8 mouse cellular contexts compared by ENCODE assay signal in genomic region chr7:4899649-4900522, GRCm38 (mm10). TPM values are rescaled to one million over a fixed set of nuclear protein-coding genes. Genes with fewer than 3 reads are reported as not detected.
A peak's percentile ranks its signal among the peaks of the same experiment; 100 is the strongest.
DNase-seq lines count a peak whose midpoint lies in the region; ATAC-seq and TF ChIP-seq lines count a peak whose summit lies in the region.

No protein-coding gene starts in this region.

- no peaks in the 10 kb centered on the region for H3K36me3 ChIP-seq in embryonic facial prominence, embryonic 10.5 days (replicated peaks)
- H3K36me3 ChIP-seq in heart, embryonic 15.5 days: no peaks in the 10 kb centered on the region
- H3K36me3 ChIP-seq in liver, adult 2 months (ENCODE audit: control insufficient read depth, insufficient read depth, low read length): no peaks in the 10 kb centered on the region
- no peaks in the 10 kb centered on the region for H3K36me3 ChIP-seq in neural tube, embryonic 12.5 days

- peak overlapping the region; percentile 47 for H3K4me3 ChIP-seq in embryonic facial prominence, embryonic 10.5 days
- H3K4me3 ChIP-seq in heart, embryonic 15.5 days: peak overlapping the region; percentile 43
- H3K4me3 ChIP-seq in liver, adult 2 months (ENCODE audit: insufficient read depth, low read depth, low read length): peak overlapping the region; percentile 37
- peak overlapping the region; percentile 18 for H3K4me3 ChIP-seq in neural tube, embryonic 12.5 days

- peak; percentile 64 for ATAC-seq in heart, embryonic 15.5 days (replicated peaks; ENCODE audit: insufficient number of reproducible peaks, insufficient read depth, low FRiP score, low read depth)
- ATAC-seq in neural tube, embryonic 12.5 days (ENCODE audit: low FRiP score, low read depth): peak; percentile 56

- H3K27ac ChIP-seq in embryonic facial prominence, embryonic 10.5 days (replicated peaks): peak overlapping the region; percentile 24; the same call in 1 of the 2 replicates
- H3K27ac ChIP-seq in heart, embryonic 15.5 days: peak overlapping the region; percentile 79
- no peak overlapping the region; the same call in 1 of the 2 replicates for H3K27ac ChIP-seq in liver, adult 2 months (replicated peaks; ENCODE audit: insufficient read depth, low read depth, low read length)
- H3K27ac ChIP-seq in neural tube, embryonic 12.5 days: no peak overlapping the region

- H3K9ac ChIP-seq in heart, embryonic 15.5 days: peak overlapping the region; percentile 37
- peak overlapping the region; percentile 51 for H3K9ac ChIP-seq in liver, adult 2 months (ENCODE audit: low read depth, low read length)
- H3K9ac ChIP-seq in neural tube, embryonic 12.5 days: peak overlapping the region; percentile 29; the same call in 1 of the 2 replicates

- H3K4me1 ChIP-seq in embryonic facial prominence, embryonic 10.5 days: peaks cover 22% of the 10 kb centered on the region
- peaks cover 13% of the 10 kb centered on the region for H3K4me1 ChIP-seq in heart, embryonic 15.5 days (replicated peaks)
- 0 out of 2 replicates have a peak, but pooled peaks cover 4% of the 10 kb centered on the region for H3K4me1 ChIP-seq in liver, adult 2 months (ENCODE audit: control insufficient read depth, insufficient read depth, low read length)
- peaks cover 4% of the 10 kb centered on the region; the same call in 1 of the 2 replicates for H3K4me1 ChIP-seq in neural tube, embryonic 12.5 days

- WGBS in embryonic facial prominence, embryonic 10.5 days: 8% methylated on average over 19 of the region's 19 CpGs
- WGBS in heart, embryonic 15.5 days: 4% methylated on average over 19 of the region's 19 CpGs
- WGBS in liver, adult 2 months: 6% methylated on average over 19 of the region's 19 CpGs
- 11% methylated on average over 19 of the region's 19 CpGs for WGBS in neural tube, embryonic 12.5 days

- H3K9me3 ChIP-seq in embryonic facial prominence, embryonic 10.5 days: peaks cover 6% of the 10 kb centered on the region
- no peaks in the 10 kb centered on the region for H3K9me3 ChIP-seq in heart, embryonic 15.5 days (replicated peaks)
- peaks cover 4% of the 10 kb centered on the region; the same call in 1 of the 2 replicates for H3K9me3 ChIP-seq in neural tube, embryonic 12.5 days

- no peak for TF ChIP-seq CTCF in liver, adult 2 months (IDR thresholded peaks at IDR 0.05; ENCODE audit: low read depth, low read length)

- peaks cover 32% of the 10 kb centered on the region for H3K27me3 ChIP-seq in embryonic facial prominence, embryonic 10.5 days (replicated peaks; ENCODE audit: low read depth, poor library complexity, severe bottlenecking)
- no peaks in the 10 kb centered on the region for H3K27me3 ChIP-seq in heart, embryonic 15.5 days
- H3K27me3 ChIP-seq in liver, adult 2 months (ENCODE audit: control insufficient read depth, insufficient read depth, low read length): no peaks in the 10 kb centered on the region
- H3K27me3 ChIP-seq in neural tube, embryonic 12.5 days (replicated peaks): peaks cover 7% of the 10 kb centered on the region; the same call in 1 of the 2 replicates

- intact Hi-C loops in left cerebral cortex, postnatal 4 days (cut with DNase I): no loop called here
- intact Hi-C loops in left cerebral cortex, postnatal 36 days (cut with DNase I): loop anchor here (5.0 kb wide), 1 partner anchor 58 kb away; the partner anchor contains the start of gene Shisa7

- H3K79me2 ChIP-seq in liver, adult 2 months (ENCODE audit: control insufficient read depth, insufficient read depth, low read length): no peaks in the 10 kb centered on the region

- H3K4me2 ChIP-seq in heart, embryonic 15.5 days: peak overlapping the region; percentile 69
- H3K4me2 ChIP-seq in neural tube, embryonic 12.5 days (replicated peaks): peak overlapping the region; percentile 54

- DNase-seq in left cerebral cortex, postnatal 4 days: peak; percentile 42
- no peak for DNase-seq in left cerebral cortex, postnatal 36 days (ENCODE audit: low spot score in 2 of 2)
- peak; percentile 31 for DNase-seq in embryonic facial prominence, embryonic 10.5 days (ENCODE audit: low spot score)
- peak; percentile 42 for DNase-seq in liver, adult 2 months (ENCODE audit: extremely low read depth, low read depth, low spot score)
- DNase-seq in right cerebral cortex, postnatal 14 days: no peak
- no peak for DNase-seq in ovary, postnatal 10 days (ENCODE audit: low spot score)

- no peak for TF ChIP-seq POLR2A in liver, adult 2 months (IDR thresholded peaks at IDR 0.05; ENCODE audit: extremely low read depth, insufficient read depth, low read length)

RNA-seq across cellular contexts. Expression of gene Gm36210, which starts 6.4 kb away (rescaled TPM):
- total RNA-seq in left cerebral cortex, postnatal 4 days (2021): under 1 TPM; 0.50 to 0.74 TPM
- total RNA-seq in left cerebral cortex, postnatal 36 days (2021): under 1 TPM in 1 of 2 experiments, not detected in 1; 0.32 TPM
- polyA plus RNA-seq in embryonic facial prominence, embryonic 10.5 days (2016; fragmentation: Nextera tagmentation; extraction: Ambion mirVana): 0.22 TPM in 1 of 2 replicates, not detected in the other
- not detected in 2 replicates for polyA plus RNA-seq in heart, embryonic 15.5 days (2015; fragmentation: Nextera tagmentation; extraction: Ambion mirVana)
- total RNA-seq in liver, adult 2 months (2014; rRNA removed): not detected in 2 replicates
- polyA plus RNA-seq in liver, adult 2 months (2012; rRNA removed): 0.13 TPM in 1 of 2 replicates, not detected in the other
- 0.29 TPM in 1 of 2 replicates, not detected in the other for polyA plus RNA-seq in neural tube, embryonic 12.5 days (2016; fragmentation: Nextera tagmentation; extraction: Ambion mirVana)

RNA-seq across cellular contexts. Expression of gene Zfp628, which starts 15.1 kb away (rescaled TPM):
- total RNA-seq in left cerebral cortex, postnatal 4 days (2021): 10 to 100 TPM; 21.1 to 21.4 TPM
- 10 to 100 TPM; 14.0 to 17.0 TPM for total RNA-seq in left cerebral cortex, postnatal 36 days (2021)
- polyA plus RNA-seq in embryonic facial prominence, embryonic 10.5 days (2016; fragmentation: Nextera tagmentation; extraction: Ambion mirVana): 4.5 and 4.6 TPM in 2 replicates
- 2.1 and 3.0 TPM in 2 replicates for polyA plus RNA-seq in heart, embryonic 15.5 days (2015; fragmentation: Nextera tagmentation; extraction: Ambion mirVana)
- total RNA-seq in liver, adult 2 months (2014; rRNA removed): 0.55 and 0.74 TPM in 2 replicates
- polyA plus RNA-seq in liver, adult 2 months (2012; rRNA removed): 6.2 and 8.3 TPM in 2 replicates
- polyA plus RNA-seq in neural tube, embryonic 12.5 days (2016; fragmentation: Nextera tagmentation; extraction: Ambion mirVana): 4.4 and 4.5 TPM in 2 replicates

RNA-seq across cellular contexts. Expression of gene Nat14, which starts 21.9 kb away (rescaled TPM):
- 10 to 100 TPM; 50.8 to 51.5 TPM for total RNA-seq in left cerebral cortex, postnatal 4 days (2021)
- total RNA-seq in left cerebral cortex, postnatal 36 days (2021): 100 to 1,000 TPM; 103 to 106 TPM
- polyA plus RNA-seq in embryonic facial prominence, embryonic 10.5 days (2016; fragmentation: Nextera tagmentation; extraction: Ambion mirVana): 4.9 and 5.3 TPM in 2 replicates
- 4.2 and 5.3 TPM in 2 replicates for polyA plus RNA-seq in heart, embryonic 15.5 days (2015; fragmentation: Nextera tagmentation; extraction: Ambion mirVana)
- 0.20 and 0.28 TPM in 2 replicates for total RNA-seq in liver, adult 2 months (2014; rRNA removed)
- polyA plus RNA-seq in liver, adult 2 months (2012; rRNA removed): 0.66 and 0.75 TPM in 2 replicates
- 13.0 and 13.7 TPM in 2 replicates for polyA plus RNA-seq in neural tube, embryonic 12.5 days (2016; fragmentation: Nextera tagmentation; extraction: Ambion mirVana)

RNA-seq across cellular contexts. Expression of gene Isoc2a, which starts 22.9 kb away (rescaled TPM):
- 1 to 10 TPM; 6.2 to 6.5 TPM for total RNA-seq in left cerebral cortex, postnatal 4 days (2021)
- 10 to 100 TPM; 10.3 to 13.5 TPM for total RNA-seq in left cerebral cortex, postnatal 36 days (2021)
- polyA plus RNA-seq in embryonic facial prominence, embryonic 10.5 days (2016; fragmentation: Nextera tagmentation; extraction: Ambion mirVana): 0.68 and 0.86 TPM in 2 replicates
- 1.3 and 1.6 TPM in 2 replicates for polyA plus RNA-seq in heart, embryonic 15.5 days (2015; fragmentation: Nextera tagmentation; extraction: Ambion mirVana)
- 54.3 and 63.5 TPM in 2 replicates for total RNA-seq in liver, adult 2 months (2014; rRNA removed)
- 103 and 110 TPM in 2 replicates for polyA plus RNA-seq in liver, adult 2 months (2012; rRNA removed)
- polyA plus RNA-seq in neural tube, embryonic 12.5 days (2016; fragmentation: Nextera tagmentation; extraction: Ambion mirVana): 0.91 and 0.93 TPM in 2 replicates

RNA-seq across cellular contexts. Expression of gene Ssc5d, which starts 25.7 kb away (rescaled TPM):
- 1 to 10 TPM; 3.1 to 3.6 TPM for total RNA-seq in left cerebral cortex, postnatal 4 days (2021)
- total RNA-seq in left cerebral cortex, postnatal 36 days (2021): 1 to 10 TPM in 1 of 2 experiments, under 1 TPM in 1; 0.84 to 3.6 TPM
- polyA plus RNA-seq in embryonic facial prominence, embryonic 10.5 days (2016; fragmentation: Nextera tagmentation; extraction: Ambion mirVana): 1.4 and 1.7 TPM in 2 replicates
- polyA plus RNA-seq in heart, embryonic 15.5 days (2015; fragmentation: Nextera tagmentation; extraction: Ambion mirVana): 2.6 and 3.3 TPM in 2 replicates
- total RNA-seq in liver, adult 2 months (2014; rRNA removed): 0.07 and 0.18 TPM in 2 replicates
- 0.14 and 0.26 TPM in 2 replicates for polyA plus RNA-seq in liver, adult 2 months (2012; rRNA removed)
- 2.5 and 3.0 TPM in 2 replicates for polyA plus RNA-seq in neural tube, embryonic 12.5 days (2016; fragmentation: Nextera tagmentation; extraction: Ambion mirVana)

Comparison
In these comparisons a context has a peak if more than half of its experiments do, and no peak if none do; other contexts are left out.
1. DNase-seq: peak in left cerebral cortex, postnatal 4 days (single experiment), embryonic facial prominence, embryonic 10.5 days (single experiment) and liver, adult 2 months (single experiment); none in left cerebral cortex, postnatal 36 days (0 of 2), right cerebral cortex, postnatal 14 days (single experiment) and ovary, postnatal 10 days (single experiment).
2. H3K27ac ChIP-seq: peak in embryonic facial prominence, embryonic 10.5 days (single experiment) and heart, embryonic 15.5 days (single experiment); none in liver, adult 2 months (single experiment) and neural tube, embryonic 12.5 days (single experiment).
3. Peak in every context shown above with its lines, with median percentiles within 50 percentile points of each other: H3K4me3 ChIP-seq and H3K9ac ChIP-seq.